Mouse (Mus musculus) lung, postnatal 0 days (tissue): ENCODE measurements around the gene Bcar3.

Experiments used
- CTCF ChIP-seq: IDR thresholded peaks from 2 replicates; pipeline ENCODE4 v1.5.1; 2016; ENCODE audit warnings: antibody characterized with exemption, mild to moderate bottlenecking
- EP300 ChIP-seq: IDR thresholded peaks from 2 replicates; pipeline ENCODE4 v1.6.1; 2016; ENCODE audit warnings: antibody characterized with exemption, mild to moderate bottlenecking, control low read depth

DNA sequence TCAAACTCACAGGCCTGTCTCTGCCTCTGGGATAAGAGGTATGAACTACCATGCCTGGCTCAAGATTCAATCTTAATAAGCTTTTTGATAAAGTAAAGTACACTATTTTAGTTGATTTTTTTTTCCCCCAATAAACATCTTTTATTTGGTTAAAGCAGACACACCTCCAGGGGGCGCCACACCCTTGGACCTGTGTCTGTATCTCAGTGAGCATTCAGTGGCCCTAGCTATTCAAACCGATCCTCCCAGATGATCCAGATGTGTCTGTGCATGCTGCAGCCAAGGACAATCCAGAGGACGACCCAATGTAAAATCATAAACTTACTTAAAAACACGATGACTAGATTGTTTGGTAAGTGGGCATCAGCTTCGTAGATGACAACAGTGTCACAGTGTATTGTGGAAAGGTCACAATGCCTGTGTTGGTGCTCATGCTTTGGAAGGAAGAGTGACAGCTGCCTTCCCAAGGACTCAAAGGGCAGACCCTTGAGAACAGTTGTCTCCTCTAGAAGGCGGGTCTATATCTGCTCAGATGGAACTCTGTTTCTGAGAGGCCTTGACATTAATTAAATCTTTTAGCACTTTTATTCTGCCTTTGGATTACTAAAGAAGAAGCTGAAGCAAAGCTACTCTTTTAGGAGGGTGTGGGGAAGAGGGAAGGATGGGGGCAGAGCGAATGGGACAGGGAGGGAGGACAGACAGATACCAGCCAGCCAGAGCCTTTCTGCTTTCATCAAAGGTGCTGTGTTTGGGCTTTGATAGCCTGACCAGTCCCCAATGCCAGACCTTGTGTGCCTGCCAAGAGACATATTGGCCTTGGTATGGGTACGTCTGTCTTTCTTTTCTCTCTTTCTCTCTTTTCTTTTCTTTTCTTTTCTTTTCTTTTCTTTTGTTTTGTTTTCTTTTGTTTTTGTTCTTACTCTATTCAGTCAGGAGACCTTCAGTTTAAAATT is 141.3 kb downstream of the Bcar3 start:
- TF ChIP-seq CTCF: no peak
- no peak for TF ChIP-seq EP300
